Mouse (Mus musculus) heart, adult 2 months (tissue): ENCODE results near the gene Shisal2a.

Experiments used
- CTCF ChIP-seq: fragments of 200-600 bp; IDR thresholded peaks from 2 replicates; pipeline ENCODE4 v1.8.1; 2022; ENCODE audit warnings: antibody characterized with exemption, mild to moderate bottlenecking, moderate library complexity
- POLR2A ChIP-seq: fragments of 200-500 bp; IDR thresholded peaks from 2 replicates; pipeline ENCODE4 v1.6.1; 2011; ENCODE audit warnings: mild to moderate bottlenecking, low read depth, low read length, control low read depth; ENCODE audit not compliant: insufficient read depth

DNA sequence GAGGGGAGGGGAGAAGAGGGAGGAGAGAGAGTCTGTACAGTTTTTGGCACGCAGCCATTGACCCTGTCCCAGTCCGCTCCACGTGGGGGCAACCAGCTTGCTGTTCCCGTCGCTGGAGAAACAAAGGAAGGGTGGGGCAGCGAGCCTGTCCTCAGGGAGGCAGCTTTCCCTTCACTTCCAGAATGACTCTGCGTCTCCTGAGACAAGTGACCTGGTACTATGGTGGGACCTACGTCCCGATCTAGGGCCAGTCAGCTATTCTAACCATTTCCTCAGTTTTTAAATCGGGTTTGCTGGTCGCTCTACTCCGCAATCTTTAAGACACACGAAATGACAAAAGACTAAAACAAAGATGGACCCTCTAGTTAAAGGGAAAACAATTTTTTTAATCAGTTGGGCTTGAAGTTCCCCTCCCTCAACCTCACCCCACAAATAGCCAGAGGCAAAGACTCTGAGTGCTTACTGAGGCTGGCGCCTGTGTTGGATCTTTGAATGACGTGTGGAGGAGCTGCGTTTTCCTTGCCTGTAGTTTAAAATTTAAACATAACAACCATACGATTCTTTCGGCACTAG is 4.6 kb upstream of the Shisal2a start:
- TF ChIP-seq POLR2A (peak; percentile 67), CTCF (peak; percentile 61)
